Mouse (Mus musculus) frontal cortex, adult (tissue): ENCODE results near the gene Fnip2.
"Not testable (repeated sequence)": the region's sequence is repeated elsewhere in the genome, so short reads cannot be mapped to it uniquely, and the experiment has no call there.

Experiments used
- ATAC-seq: cut with Nextera tagmentation; 2 replicates; pipeline ENCODE4 v1.9.2; 2017; ENCODE audit warnings: mild to moderate bottlenecking, moderate library complexity, mixed read lengths; ENCODE audit not compliant: low TSS enrichment

The Fnip2 gene

DNA sequence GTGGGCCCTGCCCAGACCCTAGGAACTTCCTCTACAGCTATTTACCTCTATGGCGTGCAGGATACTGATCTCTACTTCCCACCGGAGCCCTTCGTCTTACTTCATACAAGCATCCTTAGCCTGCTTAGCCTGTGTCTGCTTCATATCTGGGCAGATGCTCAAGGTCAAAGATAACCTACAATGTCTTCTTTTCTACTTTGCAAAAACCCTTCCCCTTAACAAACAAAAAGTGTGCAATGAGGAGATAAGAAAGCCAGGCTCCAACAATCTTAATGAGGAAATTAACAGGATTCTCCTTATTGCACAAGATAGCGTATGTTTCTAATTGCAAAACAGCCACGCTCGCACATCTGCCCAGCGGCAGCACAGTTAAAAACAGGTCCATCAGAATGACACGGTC is 89.2 kb downstream of the Fnip2 start:
- ATAC-seq: no peak

DNA sequence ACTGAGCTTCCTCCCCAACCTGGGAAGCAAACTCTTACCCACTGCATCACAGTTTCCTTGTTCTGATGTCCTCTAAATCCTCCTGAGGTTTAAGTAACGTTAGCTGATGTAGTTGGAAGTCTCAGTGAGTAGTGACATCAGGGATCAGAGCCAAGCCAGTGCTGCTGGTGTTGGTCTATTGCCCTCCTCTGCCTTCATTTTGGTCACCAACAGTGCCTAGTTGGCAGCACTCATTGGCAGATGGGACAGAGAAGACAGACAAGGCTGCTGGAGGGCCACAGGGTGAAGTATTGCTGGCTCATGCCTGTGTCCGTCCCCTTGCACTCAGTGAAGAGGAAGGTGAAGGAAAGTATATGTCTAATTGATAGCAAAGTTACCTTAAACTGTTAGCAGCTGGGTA is 91.6 kb downstream of the Fnip2 start:
- no peak for ATAC-seq

DNA sequence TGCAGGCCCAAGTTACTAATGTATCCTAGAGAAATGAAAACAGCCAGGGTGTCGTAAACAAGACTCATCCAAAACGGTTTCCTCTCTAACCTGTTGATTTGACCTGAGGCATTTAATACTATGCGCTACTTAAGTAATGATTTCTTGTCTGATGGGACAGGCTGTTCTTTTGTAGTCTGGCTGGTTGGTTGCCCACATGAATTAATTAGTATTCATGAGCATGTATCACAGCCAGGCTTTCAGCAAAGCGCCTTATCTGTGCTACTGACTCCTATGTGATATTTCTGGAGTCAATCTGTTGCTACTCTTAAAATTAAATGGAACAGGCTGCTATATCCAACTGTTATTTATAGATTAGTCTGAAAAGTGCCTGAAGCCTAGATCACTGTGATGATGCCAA is 92.7 kb downstream of the Fnip2 start:
- peak; percentile 82 for ATAC-seq

DNA sequence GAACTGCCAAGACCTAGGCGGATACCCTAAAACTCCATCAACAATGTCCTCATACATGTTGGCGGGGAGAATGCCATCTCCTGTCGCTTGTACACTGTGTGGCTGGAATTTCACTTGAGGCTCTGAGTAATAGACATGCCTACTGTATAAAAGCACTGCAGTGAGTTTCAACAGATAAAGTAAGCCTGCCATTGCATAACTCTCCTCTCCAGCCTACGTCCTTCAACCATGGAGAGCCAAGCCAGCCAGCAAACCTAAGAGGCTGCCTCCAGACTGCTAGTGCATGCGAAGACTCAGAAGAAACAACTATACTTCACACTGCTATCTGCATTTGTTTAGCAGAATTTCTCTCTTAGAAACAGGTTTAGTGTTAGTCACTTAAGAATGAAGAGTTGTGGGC is 95.2 kb downstream of the Fnip2 start:
- peak; percentile 84 for ATAC-seq

DNA sequence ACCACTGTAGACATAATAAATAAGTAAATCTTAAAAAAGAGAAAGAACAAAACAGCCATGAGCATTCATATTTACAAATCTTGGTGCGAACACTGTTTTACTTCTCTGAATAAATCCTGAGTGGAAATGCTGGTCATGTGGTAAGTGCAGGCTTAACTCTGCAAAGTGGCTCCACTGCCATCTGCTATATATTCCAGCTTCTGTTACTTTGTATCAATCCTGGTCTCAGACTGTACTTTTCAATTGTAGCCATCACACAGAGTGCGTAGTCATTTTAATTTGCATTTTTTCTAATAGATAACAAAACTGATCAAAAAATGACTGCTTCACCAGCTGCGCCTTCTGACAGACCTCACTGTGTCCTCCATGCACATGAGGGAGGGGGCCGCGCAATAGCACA is 98.2 kb downstream of the Fnip2 start:
- ATAC-seq: no peak

DNA sequence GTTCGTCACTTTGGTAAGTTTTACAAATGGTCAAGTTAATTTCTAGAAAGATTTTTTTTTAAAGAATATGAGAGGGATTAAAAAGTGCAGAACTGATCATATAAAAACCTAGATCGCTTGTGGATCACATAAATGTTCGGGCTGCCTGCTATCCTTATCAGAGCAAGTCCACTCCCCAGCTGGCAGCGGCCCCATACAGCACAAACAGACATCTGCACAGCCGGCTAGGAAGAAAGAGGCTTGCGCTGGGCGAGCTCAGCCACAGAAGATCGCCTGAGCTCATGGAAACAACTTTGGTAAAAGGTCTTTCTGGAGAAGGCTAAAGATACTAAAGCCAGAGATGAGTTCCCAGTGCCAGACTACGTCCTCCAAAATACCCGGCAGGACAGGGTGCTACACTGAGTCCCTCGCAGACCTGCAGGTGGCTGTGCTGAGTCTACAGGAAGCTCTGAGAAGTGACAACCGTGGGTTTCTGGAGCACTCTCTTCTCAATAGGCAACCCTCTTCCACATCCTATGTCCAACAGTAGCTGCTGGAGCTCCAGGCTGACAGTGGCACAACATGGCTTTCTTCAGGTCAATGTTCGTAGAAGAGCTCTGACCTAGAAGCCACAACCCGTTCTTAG is 108.8 kb downstream of the Fnip2 start:
- no peak for ATAC-seq

DNA sequence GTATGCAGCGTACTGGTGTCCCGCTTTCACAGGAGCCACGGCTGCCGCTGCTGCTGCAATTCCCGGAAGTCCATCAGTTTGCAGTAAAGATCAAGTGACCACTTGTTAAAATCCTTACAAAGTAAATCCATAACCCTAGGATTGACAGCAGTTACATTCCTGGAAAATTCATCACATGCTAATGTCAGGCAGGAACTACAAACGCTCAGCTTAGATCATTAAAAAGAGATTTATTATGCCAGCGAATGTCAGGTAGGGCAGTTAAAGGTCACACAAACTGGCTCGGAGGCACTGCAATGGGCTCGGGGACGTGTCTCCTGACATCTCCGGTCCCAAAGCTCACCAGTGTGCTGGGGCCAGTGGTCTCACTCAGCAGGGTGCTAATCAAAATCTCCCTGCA is 111.8 kb downstream of the Fnip2 start:
- no peak for ATAC-seq

DNA sequence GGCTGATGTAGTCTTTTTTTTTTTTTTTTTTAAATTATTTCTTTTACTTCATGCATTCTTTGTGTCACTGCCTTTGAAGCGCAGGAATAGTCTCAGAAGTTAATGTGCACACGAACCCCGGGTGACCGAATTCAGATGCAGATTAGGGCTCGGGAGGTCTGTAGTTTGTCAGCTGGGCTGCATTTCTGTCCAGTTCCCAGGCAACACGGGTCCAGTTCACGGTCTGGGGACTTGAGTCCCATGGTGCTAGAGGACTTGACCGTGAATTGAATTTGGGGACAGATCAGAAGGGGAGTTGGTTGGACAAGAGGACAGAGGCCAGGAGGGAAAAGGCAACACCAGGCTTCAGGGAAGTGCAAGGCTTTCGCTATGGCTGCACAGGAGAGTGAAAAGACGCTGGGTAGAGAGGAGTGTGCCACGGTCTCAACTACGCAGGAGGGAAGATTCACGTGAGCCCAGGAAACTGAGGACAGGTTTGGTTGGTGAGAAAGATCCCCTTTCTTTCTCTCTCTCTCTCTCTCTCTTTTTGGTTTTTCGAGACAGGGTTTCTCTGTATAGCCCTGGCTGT is 114.8 kb downstream of the Fnip2 start:
- no peak for ATAC-seq

DNA sequence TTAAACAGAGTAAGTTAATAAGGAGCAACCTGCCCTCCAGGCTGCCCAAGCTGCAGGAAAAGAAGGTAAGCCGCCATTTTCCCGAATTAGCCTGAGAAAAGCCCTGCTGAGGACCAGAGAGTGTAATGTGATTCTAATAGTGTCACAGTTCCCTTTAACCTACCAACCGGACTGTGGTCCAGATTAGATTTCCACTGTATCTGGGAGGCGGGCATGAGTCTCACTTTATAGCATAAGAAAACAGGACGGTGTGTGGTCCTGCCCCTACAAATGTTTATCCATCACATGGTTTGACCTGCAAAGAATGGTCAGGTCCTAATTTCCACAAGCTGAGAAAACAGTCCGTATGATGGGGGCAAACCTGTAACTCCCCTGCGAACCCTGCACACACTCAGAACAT is 118.2 kb downstream of the Fnip2 start:
- no peak for ATAC-seq

DNA sequence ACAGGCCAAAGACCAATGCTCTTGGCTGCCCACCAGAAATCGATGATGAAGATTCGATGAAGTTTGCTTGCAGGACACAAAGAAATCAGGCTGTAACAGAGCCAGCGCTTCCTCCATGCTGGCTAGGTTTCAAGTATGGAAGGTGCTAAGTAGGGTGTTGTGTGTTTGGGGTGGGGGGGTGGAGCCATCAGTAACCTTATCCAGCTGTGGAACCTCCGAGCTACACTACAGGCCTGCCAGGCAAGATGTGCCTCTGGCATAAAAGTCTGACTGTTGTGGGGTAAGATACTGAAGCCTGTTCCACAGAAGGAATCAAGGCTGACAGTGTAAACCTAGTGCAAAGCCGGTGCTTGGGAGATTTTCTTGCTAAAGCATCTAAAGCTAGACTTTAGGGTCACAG is 119.2 kb downstream of the Fnip2 start:
- ATAC-seq: no peak

DNA sequence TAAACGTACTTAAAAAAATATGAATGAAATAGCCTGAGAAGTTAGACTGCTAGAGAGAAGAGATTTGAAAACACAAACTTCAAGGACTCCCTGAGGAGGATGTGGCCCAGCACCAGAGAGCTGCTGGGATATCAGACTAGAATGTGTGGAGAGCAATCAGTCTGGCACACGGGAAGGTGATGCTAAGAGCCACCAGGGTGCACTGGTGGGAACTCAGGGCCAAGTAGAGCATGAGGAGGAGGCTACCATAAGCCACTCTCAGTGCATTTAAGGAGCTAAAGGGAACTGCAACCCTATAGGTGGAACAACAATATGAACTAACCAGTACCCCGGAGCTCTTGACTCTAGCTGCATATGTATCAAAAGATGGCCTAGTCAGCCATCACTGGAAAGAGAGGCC is 120.9 kb downstream of the Fnip2 start:
- not testable (repeated sequence) for ATAC-seq

DNA sequence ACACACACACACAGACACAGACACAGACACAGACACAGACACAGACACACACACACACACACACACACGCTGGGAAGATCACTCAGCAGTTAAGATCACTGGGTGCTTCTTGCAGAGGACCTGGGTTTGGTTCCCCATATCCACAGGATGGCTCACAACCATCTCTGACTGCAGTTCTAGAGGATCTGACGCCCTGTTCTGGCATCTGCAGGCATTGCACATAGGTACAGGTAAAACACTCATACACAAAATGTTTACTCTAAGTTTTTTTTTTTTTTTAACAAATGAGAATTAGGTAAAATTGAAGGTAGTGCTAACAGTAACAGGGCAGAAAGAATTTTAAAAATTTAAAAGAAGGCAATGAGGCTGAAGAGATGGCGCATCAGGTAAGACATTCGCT is 121.5 kb downstream of the Fnip2 start:
- ATAC-seq: no peak

DNA sequence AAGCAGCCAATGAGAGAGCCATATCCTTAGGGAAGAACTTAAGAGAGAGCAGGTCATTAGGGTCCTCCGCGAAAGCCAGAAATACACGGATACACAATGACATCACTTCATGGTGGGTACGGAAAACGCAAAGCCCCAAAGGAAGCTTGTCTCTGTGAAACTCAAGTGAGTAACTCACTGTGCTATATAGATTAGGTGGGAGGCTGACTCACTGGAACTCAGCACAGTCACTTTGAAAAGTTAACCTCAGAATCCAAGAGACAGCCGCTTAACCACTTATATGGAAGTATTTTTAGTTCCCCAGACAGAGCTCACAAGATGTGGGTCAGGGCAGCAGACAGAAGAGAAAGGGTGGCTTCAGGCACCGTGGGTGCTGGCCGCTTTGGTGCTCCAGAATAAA is 122.6 kb downstream of the Fnip2 start:
- ATAC-seq: peak; percentile 46

DNA sequence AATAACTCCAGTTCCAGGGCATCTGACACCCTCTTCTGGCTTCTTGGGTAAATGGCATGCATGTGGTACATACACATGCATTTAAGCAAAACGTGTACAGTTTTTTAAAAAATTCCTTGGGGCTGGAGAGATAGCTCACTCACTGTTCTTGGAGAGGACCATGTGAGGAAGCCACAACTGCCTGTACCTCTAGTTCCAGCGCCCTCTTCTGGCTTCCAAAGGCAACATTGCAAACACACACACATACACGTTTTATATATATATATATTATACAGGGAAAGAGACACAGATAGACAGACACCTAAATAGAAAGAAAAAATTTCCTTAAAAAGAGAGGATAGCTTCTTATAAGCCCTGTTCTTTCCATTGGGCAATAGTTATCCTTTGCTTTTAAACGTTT is 123.7 kb downstream of the Fnip2 start:
- ATAC-seq: no peak

DNA sequence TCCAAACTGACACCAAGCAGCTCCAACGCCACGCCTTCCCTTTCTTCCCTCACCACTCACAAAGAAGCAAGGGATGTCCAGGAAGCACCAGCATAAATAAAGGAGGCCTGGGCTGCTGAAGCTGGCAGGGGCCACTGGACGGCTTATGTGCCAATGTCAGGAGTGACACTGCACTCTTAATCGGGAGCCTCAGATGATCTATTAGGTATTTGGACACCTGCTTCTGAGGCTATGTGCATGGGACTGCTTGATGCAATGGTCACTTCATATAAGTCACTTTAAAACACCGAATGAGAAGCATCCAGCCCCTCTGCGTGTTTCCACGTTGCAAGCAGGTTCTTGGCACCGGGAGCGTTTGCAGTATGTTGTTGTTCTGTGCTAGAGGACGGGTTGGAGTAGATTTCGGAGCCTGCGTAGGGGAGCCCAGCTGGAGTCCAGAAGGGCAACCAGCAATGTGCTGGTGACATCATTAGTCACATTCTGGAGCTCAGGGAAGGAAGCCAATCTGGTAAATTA is 126.6 kb downstream of the Fnip2 start:
- peak; percentile 62 for ATAC-seq

DNA sequence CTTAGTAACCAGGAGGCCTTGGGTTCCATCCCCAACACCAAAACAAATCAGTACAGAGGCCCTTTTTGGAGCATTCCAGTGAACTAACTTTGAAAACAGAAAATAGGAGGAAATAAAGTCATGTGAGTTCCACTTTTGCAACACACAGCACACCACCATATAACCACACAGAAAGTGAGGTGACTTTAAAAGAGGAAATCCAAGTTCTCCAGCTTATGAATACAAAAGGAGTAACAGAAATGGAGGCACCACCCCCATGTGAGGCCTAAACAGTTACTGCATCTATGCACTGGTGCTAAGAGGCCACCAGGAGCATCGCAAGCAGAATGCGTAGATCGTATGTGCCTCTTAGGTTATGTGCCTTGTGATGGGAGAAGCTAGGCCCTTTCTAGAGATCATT is 129.3 kb downstream of the Fnip2 start:
- no peak for ATAC-seq

DNA sequence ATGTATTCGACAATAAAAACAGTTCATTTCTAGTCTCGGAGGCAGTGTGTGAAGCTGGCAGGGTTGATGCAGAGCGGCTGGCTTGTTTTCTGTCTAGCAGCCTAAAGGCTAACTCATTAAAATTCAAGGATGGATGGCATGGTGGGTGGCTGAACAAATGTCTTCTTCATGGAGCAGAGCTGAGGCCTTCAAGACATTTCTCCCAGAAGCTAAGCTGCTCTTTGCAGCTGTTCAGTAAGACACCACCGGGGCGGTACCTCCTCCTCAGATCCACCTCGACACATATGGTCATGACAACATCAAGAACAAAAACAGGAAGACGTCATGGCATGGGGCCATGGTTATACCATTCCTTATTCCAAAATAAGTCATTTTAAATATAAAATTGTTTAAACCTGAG is 131.4 kb downstream of the Fnip2 start:
- peak; percentile 94 for ATAC-seq

DNA sequence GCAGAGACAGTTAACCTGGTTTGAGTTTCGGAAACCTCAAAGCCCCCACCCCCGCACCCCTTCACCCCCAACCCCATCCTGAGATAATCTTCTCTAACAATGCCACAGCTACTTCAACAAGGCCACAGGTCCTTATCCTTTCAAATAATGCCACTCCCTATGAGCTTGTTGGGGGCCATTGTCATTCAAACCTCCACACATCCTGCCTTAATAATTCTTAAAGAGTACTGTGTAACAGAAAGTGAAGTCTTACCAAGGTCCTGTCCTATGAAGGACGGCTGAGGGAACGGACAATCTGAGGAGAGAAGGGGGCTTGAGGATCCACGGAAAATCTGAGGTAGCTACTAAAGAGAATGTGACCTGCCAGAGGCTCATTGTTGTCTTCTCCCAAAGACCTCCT is 132.6 kb downstream of the Fnip2 start:
- ATAC-seq: no peak

DNA sequence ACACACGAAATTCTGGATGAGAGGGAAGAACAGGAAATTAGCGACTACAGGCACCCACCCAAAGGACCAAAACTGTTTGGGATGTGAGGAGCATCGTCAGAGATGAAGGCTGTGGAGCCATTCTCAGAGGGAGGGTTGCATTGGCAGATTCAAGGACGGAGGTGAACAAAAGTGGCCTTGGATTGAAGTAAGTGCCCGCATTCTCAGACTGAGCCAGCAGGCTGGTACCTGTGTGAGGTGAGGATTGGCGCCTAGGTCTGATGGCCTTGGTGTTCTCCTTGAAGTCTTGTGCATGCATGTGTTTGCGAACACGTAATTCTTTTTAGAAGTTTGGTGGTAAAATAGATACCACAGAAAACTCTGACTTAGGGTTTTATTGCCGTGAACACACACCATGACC is 133.2 kb downstream of the Fnip2 start:
- ATAC-seq: no peak

DNA sequence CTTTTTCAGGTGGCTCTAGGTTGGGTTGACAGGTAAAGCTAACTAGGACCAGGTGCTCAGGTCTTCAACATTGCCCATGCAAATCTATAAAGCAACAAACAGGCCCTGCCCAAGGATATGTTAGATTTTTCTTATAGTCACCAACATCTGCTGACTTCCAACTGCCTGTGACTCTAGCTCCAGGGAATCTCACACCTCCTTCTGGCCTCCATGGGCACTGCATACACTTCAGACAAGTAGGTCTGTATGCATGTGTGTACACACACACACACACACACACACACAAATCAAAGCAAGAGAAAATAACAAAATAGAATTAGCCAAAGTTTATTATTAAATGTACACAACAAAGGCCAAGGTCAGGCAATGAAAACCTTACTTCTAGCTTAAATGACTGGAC is 134.0 kb downstream of the Fnip2 start:
- ATAC-seq: no peak

DNA sequence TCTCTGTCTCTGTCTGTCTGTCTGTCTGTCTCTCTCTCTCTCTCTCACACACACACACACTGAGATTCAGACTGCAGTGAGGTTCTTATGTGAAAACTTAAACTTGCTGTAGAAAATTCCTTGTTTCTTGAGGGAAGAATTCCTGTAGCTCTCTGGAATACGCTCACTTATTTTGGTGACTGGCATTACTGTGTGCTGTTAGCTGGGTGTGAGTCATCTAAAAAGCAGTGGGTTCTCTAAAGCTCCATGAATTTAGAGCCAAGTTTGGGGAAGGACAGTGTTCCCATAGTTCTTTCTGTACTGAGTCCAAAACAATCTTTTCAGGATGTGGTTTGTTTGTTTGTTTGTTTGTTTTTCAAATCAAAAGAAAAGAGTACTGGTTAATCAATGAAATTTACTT is 142.2 kb downstream of the Fnip2 start:
- ATAC-seq: peak; percentile 99

DNA sequence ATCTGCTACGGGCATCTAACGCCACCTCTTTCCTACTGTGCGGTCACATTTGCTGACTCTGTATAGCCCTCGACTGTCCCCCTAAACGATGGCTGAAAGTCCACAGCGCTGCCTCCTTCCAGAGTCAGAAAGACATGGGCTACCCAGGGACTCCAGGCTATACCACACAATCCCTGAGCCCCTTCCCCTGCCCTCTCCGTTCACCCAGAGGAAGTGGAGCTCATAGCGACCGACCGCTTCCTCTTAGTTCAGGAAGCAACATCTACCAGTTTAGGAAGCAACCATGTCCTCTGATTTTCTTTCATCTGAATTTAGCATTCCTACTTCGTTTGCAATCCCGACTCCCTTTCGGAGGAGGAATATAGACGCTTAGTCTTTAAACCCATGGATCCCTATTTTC is 148.7 kb downstream of the Fnip2 start:
- 0 out of 2 replicates have a peak, but pooled peaks have one; percentile 16 for ATAC-seq

DNA sequence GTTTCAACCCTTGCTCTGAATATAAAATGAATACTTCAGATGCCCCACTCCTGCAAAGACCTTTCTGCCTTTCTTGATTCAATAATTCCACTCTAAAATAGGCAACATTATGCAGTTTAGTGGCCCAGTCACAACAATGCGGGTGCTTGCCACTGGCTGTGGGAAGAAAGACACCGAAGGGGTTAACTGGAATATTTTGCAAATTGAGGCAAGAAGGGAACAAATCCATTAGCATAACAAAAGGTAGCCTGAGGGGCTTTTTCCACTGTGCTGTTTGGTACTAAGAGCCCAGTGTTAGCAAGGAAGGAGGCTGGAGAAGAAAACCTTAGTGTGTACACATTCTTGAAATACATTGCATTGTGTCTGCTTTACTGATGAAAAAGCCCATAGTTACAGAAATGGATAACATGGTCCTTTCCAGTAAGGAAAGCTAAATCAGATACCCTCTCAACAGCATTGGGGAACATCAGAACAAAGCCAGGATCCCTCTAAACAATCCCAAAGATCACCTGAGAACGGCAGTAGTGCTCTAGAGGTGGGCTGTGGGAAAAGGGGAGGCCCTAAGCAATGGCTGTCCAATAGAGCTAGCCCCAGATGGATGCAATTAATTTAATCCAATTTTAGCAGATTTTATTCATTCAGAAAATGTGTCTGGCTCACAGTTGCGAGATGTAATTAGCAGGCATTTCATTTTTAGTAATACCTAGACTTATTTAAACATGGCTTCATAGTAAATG is 150.5 kb downstream of the Fnip2 start:
- ATAC-seq: no peak
